Mouse (Mus musculus): ENCODE measurements around the gene Slc35a1.
A peak's percentile ranks its signal among the peaks of the same experiment; 100 is the strongest.

Gene Slc35a1

DNA sequence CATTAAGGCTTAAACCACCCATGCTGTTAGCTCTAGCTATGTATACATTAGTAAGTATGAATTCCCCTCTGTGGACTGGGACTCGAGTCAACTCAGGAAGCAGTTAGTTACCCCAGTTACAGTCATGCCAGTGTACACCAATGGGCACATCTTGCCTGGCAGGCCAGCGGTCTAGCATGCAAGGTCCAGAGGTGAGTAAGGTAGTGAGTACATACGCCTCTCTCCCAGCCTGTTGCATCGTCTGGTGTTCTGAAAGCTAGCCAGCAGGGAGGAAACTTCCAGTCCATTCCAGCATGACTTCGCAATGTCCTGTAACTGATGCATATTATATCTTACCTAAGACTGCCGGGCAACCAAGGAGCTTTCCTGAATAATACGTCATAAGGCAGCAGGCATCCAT lies 34.1 kb downstream of the Slc35a1 start:
- DNase-seq (ENCODE audit: low read depth, low spot score) = no peak

GRCm38 (mm10) chr4:34644779-34645178 lies 42.5 kb downstream of the Slc35a1 start:
- no peak for DNase-seq (ENCODE audit: low read depth, low spot score)

- no peak for DNase-seq (ENCODE audit: low read depth, low spot score)
Measured at GRCm38 (mm10) chr4:34640731-34641130, 46.5 kb downstream of the Slc35a1 start.

DNA sequence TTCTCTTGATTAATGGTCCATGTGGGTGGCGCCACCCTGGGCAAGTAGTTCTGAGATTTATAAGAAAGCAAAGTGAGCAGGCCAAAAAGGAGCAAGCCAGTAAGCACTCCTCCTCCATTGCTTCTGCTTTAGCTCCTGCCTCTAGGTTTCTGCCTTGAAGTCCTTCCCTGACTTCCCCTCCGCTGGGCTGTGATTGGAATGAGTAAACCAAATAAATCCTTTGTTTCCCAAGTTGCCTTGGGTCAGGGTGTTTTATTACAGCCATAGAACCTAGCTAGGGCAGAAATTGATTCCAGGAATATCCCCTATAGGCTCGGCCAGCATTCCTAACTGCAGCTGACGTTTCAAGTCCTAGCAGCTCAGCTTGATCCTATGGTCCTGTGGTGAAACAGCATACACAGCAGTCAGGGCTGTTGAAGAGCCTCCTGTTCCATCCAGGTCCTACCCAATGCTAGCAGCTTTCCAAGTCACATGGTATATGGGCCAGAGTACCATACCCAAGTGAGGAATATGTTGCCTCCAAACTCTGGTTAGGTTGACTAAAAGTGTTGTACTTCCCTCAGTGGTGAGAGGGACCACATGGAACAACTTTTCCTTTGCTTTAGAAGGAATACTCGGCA lies 47.4 kb downstream of the Slc35a1 start:
- no peak for DNase-seq (ENCODE audit: low read depth, low spot score)

- no peak for DNase-seq (ENCODE audit: low read depth, low spot score)
Measured at GRCm38 (mm10) chr4:34637851-34638250, 49.4 kb downstream of the Slc35a1 start.

GRCm38 (mm10) chr4:34637386-34637785 lies 49.9 kb downstream of the Slc35a1 start:
- no peak for DNase-seq (ENCODE audit: low read depth, low spot score)

DNA sequence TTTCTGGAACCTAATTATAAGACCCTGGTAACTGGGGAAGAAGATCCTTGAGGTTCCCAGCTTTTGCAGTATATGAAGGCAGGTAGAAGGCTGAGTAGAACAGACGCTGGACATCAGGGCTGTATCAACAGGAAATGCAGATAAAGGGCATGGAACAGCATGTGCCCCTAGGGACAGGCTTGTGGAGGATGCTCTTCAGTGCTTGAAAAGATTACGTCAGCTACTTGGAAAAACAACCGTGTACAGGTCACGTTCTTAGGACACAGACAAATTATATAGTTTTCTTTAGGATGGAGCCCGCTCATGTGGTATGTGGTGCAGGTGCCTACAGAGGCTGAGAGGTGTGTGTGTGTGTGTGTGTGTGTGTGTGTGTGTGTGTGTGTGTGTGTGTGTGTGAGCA lies 51.2 kb downstream of the Slc35a1 start:
- no peak for DNase-seq (ENCODE audit: low read depth, low spot score)

DNA sequence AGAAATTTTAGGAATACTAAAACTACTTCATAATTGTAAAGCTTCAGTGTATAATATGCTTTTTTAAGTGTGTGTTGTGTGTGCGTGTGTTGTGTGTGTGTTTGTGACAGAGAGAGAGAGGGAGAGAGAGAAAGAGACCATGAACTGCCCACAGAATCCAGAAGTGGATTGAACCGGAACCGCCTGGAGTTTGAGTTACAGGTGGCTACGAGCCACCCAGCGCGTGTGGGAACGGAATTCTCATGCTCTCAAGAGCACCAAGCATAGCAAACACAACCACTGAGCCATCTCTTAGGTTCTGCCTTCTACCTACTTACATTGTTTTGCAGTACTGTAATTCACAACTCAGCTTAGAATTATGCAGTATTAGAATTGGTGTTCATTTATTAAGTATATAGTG lies 53.1 kb downstream of the Slc35a1 start:
- no peak for DNase-seq (ENCODE audit: low read depth, low spot score)

GRCm38 (mm10) chr4:34629956-34630355 lies 57.3 kb downstream of the Slc35a1 start:
- no peak for DNase-seq (ENCODE audit: low read depth, low spot score)

GRCm38 (mm10) chr4:34626401-34626800 lies 60.8 kb downstream of the Slc35a1 start:
- no peak for DNase-seq (ENCODE audit: low read depth, low spot score)

- DNase-seq (ENCODE audit: low read depth, low spot score) = no peak
Measured at GRCm38 (mm10) chr4:34625556-34625955, 61.7 kb downstream of the Slc35a1 start.

DNA sequence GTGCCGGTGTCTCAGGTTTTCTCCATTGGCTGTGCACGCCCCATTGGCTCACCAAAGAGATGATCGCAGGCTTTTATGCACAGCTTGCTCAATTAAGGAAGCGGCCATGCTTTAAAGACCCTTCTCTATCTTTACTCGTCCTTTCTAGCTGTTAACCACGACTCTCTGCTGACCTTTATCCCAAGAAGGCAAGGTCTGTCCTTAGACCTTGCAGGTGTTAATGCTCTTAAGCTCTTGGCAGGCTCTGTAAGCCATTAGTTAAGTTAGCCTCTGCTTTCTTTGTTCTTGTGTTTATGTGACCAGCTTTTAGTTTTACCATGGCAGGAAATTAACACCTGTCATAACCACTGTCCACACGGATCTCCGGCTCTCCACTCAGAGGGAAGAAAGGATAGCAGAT lies 71.1 kb downstream of the Slc35a1 start:
- DNase-seq (ENCODE audit: low read depth, low spot score) = no peak

GRCm38 (mm10) chr4:34615303-34615702 lies 71.9 kb downstream of the Slc35a1 start:
- DNase-seq (ENCODE audit: low read depth, low spot score) = no peak

DNA sequence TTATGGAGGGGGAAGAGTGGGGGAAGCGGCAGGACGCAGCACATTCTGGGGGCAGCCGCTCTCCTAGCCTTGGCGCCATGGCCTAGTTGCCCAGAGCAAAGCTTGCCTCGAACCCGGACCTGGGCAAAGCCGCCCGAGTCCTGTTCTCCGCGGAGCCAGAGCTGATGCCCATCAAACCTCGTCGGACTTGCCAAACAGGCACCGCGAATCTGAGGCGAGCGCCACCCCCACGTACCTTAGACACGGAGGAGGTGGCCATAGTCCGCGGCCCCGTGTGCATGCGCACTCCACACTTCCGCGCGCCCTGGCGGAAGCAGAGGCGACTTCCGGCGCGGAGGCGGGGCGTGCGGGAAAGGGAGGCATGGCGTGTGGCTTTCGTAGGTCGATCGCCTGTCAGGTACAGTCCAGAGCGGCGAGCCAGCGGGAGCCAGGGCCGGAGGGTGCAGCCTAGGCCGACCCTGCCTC lies 72.6 kb downstream of the Slc35a1 start, which contains the start of the genes Orc3 and Rars2:
Orc3 (minus strand) TSS at position 315 of the 465 bp plus-strand sequence.
Rars2 (plus strand) TSS at position 328 of the 465 bp plus-strand sequence.
- peak; percentile 76 for DNase-seq (ENCODE audit: low read depth, low spot score)

- DNase-seq (ENCODE audit: low read depth, low spot score) = no peak
Measured at GRCm38 (mm10) chr4:34613571-34614145, 73.6 kb downstream of the Slc35a1 start.

All from WW6 (cell line).